Mouse (Mus musculus) lung, postnatal 0 days (tissue): ENCODE data around the gene Kcnn3. TPM values are rescaled to one million over a fixed set of nuclear protein-coding genes. Genes with fewer than 3 reads are reported as not detected.

ENCODE experiments used
- ATAC-seq: fragments of 200-750 bp; cut with Nextera tagmentation; 2 replicates; pipeline ENCODE4 v1.8.0; 2017; ENCODE audit warnings: moderate library complexity
- DNase-seq: peaks from one replicate; pipeline ENCODE4 v3.0.0-alpha.2; 2016; ENCODE audit warnings: low spot score
- H3K27ac ChIP-seq: fragments of 300-500 bp; sonication (generic); 2 replicates; pipeline ENCODE4 v1.5.1; 2014; ENCODE audit warnings: antibody characterized with exemption, mild to moderate bottlenecking, low read length, mixed read lengths
- H3K27me3 ChIP-seq: fragments of 300-500 bp; sonication (generic); replicated peaks from 2 replicates; pipeline ENCODE4 v1.6.1; 2014; ENCODE audit warnings: low read length, mixed read lengths; ENCODE audit not compliant: insufficient read depth
- H3K36me3 ChIP-seq: fragments of 300-500 bp; sonication (generic); 2 replicates; pipeline ENCODE4 v1.6.1; 2014; ENCODE audit warnings: low read length, mixed read lengths; ENCODE audit not compliant: insufficient read depth
- H3K4me1 ChIP-seq: fragments of 300-500 bp; sonication (generic); 2 replicates; pipeline ENCODE4 v1.6.1; 2014; ENCODE audit warnings: antibody characterized with exemption, low read depth, low read length, mixed read lengths; ENCODE audit not compliant: insufficient read depth
- H3K4me2 ChIP-seq: fragments of 300-500 bp; sonication (generic); replicated peaks from 2 replicates; pipeline ENCODE4 v1.6.1; 2014; ENCODE audit warnings: low read depth, mild to moderate bottlenecking, low read length, moderate library complexity, mixed read lengths
- H3K4me3 ChIP-seq: fragments of 300-500 bp; sonication (generic); 2 replicates; pipeline ENCODE4 v1.5.1; 2014; ENCODE audit warnings: low read depth, low read length
- H3K9ac ChIP-seq: fragments of 300-500 bp; sonication (generic); replicated peaks from 2 replicates; pipeline ENCODE4 v1.6.1; 2014; ENCODE audit warnings: low read depth, mild to moderate bottlenecking
- H3K9me3 ChIP-seq: fragments of 300-500 bp; sonication (generic); 2 replicates; pipeline ENCODE4 v1.6.1; 2016; ENCODE audit warnings: low read length, mixed read lengths
- CTCF ChIP-seq: IDR thresholded peaks from 2 replicates; pipeline ENCODE4 v1.5.1; 2016; ENCODE audit warnings: antibody characterized with exemption, mild to moderate bottlenecking
- EP300 ChIP-seq: IDR thresholded peaks from 2 replicates; pipeline ENCODE4 v1.6.1; 2016; ENCODE audit warnings: antibody characterized with exemption, mild to moderate bottlenecking, control low read depth
- WGBS: fragments of 180-500 bp; shearing (Covaris S2); extraction: QIAGEN DNeasy Blood & Tissue Kit; methylation state at CpG from one replicate; pipeline ENCODE4 v1.1.7; 2014; 5-methylcytosine and 5-hydroxymethylcytosine counted together
- polyA plus RNA-seq: library from polyadenylated mRNA; unstranded; fragments of >200 nt; fragmentation: Nextera tagmentation; extraction: Ambion mirVana; gene quantifications from 2 replicates; pipeline ENCODE4 v1.2.1, GENCODE M21; 2015

The Kcnn3 gene
- polyA plus RNA-seq, 1 experiment from 2014 or later, result 1.0 TPM

DNA sequence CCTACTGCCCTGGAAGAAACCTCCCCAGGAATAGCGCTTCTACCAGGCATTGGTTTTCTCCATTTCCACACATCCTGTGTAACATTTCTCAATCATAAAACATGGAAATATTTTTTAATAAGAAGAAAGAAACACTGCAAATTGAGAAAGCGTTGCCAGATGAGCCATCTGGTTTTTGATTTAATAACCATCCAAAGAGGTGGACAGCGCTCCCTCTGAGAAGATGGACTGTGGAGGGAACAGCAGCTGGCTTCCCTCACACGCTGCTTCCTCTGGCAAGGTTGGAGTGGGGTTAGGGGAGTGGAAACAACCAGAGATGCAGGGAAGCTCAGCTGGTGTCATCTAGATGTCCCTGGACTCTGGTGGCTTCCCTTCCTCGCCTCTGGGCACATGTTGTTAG, 111.8 kb downstream of the Kcnn3 start:
- peaks cover 5% of the 10 kb centered on the region; the same call in 1 of the 2 replicates for H3K4me1 ChIP-seq
- H3K9ac ChIP-seq, result no peak overlapping the region
- no peak overlapping the region for H3K4me3 ChIP-seq
- H3K9me3 ChIP-seq, result no peaks in the 10 kb centered on the region
- TF ChIP-seq EP300, result peak; percentile 36; the same call in 1 of the 2 replicates
- TF ChIP-seq CTCF, result peak; percentile 39; the same call in 1 of the 2 replicates
- DNase-seq (peak; percentile 76), ATAC-seq (peak; percentile 73)
- 54% methylated on average over 5 of the region's 5 CpGs for WGBS
- H3K27me3 ChIP-seq, result no peaks in the 10 kb centered on the region
- H3K27ac ChIP-seq, result no peak overlapping the region
- no peaks in the 10 kb centered on the region for H3K36me3 ChIP-seq
- H3K4me2 ChIP-seq, result no peak overlapping the region

- Histone ChIP-seq H3K4me1 (peaks cover 5% of the 10 kb centered on the region; the same call in 1 of the 2 replicates), H3K9me3 (no peaks in the 10 kb centered on the region), H3K9ac (no peak overlapping the region), H3K4me2 (no peak overlapping the region), H3K27me3 (no peaks in the 10 kb centered on the region), H3K27ac (no peak overlapping the region), H3K4me3 (no peak overlapping the region), H3K36me3 (no peaks in the 10 kb centered on the region)
- ATAC-seq, result no peak
- no peak for DNase-seq
- WGBS, result 85% methylated on average over 6 of the region's 6 CpGs
- TF ChIP-seq CTCF, result no peak
- no peak for TF ChIP-seq EP300
These were observed 113.6 kb downstream of the Kcnn3 start for GRCm38 (mm10) chr3:89633531-89633930.

- no peaks in the 10 kb centered on the region for H3K27me3 ChIP-seq
- H3K4me1 ChIP-seq, result peaks cover 5% of the 10 kb centered on the region; the same call in 1 of the 2 replicates
- H3K4me3 ChIP-seq, result no peak overlapping the region
- no peak overlapping the region for H3K27ac ChIP-seq
- H3K4me2 ChIP-seq, result no peak overlapping the region
- no peaks in the 10 kb centered on the region for H3K36me3 ChIP-seq
- WGBS, result 75% methylated on average over 6 of the region's 6 CpGs
- ATAC-seq, result peak; percentile 43
- DNase-seq, result no peak
- H3K9ac ChIP-seq, result no peak overlapping the region
- no peaks in the 10 kb centered on the region for H3K9me3 ChIP-seq
- TF ChIP-seq CTCF (no peak), EP300 (peak; percentile 45; the same call in 1 of the 2 replicates)
These were observed 114.0 kb downstream of the Kcnn3 start for GRCm38 (mm10) chr3:89633941-89634340.

GRCm38 (mm10) chr3:89640804-89641203, 120.8 kb downstream of the Kcnn3 start:
- WGBS, result 16% methylated on average over 3 of the region's 3 CpGs
- DNase-seq (no peak), ATAC-seq (no peak)
- Histone ChIP-seq H3K4me2 (no peak overlapping the region), H3K36me3 (no peaks in the 10 kb centered on the region), H3K27ac (no peak overlapping the region), H3K4me3 (no peak overlapping the region), H3K4me1 (no peaks in the 10 kb centered on the region), H3K9me3 (no peaks in the 10 kb centered on the region), H3K9ac (no peak overlapping the region), H3K27me3 (no peaks in the 10 kb centered on the region)
- no peak for TF ChIP-seq CTCF

DNA sequence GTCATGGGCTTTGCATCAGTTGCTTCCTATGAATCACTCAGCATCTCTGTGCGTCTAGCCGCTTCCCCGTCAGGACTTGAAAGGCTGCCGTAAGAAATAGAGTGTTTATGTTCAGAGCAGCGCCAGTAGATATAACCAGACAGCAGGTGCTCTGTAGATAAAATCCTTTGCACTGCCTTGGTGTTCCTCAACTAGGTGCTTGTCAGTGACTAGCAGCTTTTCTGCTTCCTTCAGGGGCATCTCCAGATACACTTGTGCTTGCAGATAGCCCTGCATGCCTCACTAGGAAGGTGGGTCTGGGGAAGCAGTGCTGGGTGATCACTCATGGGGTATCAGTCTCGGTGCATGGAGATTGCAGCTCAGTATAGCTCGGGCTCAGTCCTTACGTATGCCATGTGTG, 123.4 kb downstream of the Kcnn3 start:
- Histone ChIP-seq H3K4me1 (peaks cover 10% of the 10 kb centered on the region; the same call in 1 of the 2 replicates), H3K9ac (no peak overlapping the region), H3K4me3 (no peak overlapping the region), H3K4me2 (no peak overlapping the region), H3K27me3 (no peaks in the 10 kb centered on the region), H3K36me3 (no peaks in the 10 kb centered on the region), H3K9me3 (no peaks in the 10 kb centered on the region), H3K27ac (no peak overlapping the region)
- no peak for ATAC-seq
- 26% methylated on average over 8 of the region's 8 CpGs for WGBS
- TF ChIP-seq EP300 (no peak), CTCF (no peak)
- no peak for DNase-seq

GRCm38 (mm10) chr3:89646813-89647255, 126.9 kb downstream of the Kcnn3 start:
- ATAC-seq (peak; percentile 72), DNase-seq (peak; percentile 84)
- no peaks in the 10 kb centered on the region for H3K9me3 ChIP-seq
- peaks cover 10% of the 10 kb centered on the region; the same call in 1 of the 2 replicates for H3K4me1 ChIP-seq
- 25% methylated on average over 5 of the region's 5 CpGs for WGBS
- no peaks in the 10 kb centered on the region for H3K27me3 ChIP-seq
- peak overlapping the region; percentile 51; the same call in 1 of the 2 replicates for H3K27ac ChIP-seq
- H3K4me2 ChIP-seq, result no peak overlapping the region
- no peak for TF ChIP-seq CTCF
- no peak; the same call in 1 of the 2 replicates for TF ChIP-seq EP300
- H3K36me3 ChIP-seq, result no peaks in the 10 kb centered on the region
- H3K4me3 ChIP-seq, result no peak overlapping the region
- no peak overlapping the region for H3K9ac ChIP-seq
